Mouse (Mus musculus): ENCODE results near the gene Prss36. TPM values are rescaled to one million over a fixed set of nuclear protein-coding genes. Genes with fewer than 3 reads are reported as not detected.
A peak's percentile ranks its signal among the peaks of the same experiment; 100 is the strongest.

Gene Prss36
- polyA plus RNA-seq, 1 experiment = 10.6 TPM

DNA sequence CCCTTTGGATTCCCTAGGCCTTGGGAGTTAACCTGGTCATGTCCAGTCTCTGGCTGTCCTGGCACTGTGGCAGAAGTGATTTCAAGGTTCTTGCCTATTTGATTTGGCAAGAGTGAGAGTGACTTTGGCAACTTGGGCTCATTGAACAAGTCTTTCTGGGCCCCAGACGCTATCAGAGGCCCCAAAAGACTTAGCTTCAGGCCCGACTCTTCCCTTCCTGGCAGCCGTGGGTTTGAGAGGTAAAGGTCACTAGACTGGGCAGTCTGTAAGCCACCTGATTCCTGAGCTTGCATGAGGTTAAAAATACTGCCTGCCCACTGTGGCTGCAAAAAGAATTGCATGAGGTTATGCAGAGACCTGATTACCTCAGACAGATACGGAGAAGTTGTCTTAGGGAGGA lies 37.9 kb downstream of the Prss36 start:
- H3K27me3 ChIP-seq (ENCODE audit: control insufficient read depth, insufficient read depth, insufficient read length) = no peaks in the 10 kb centered on the region
- no peak for TF ChIP-seq POLR2AphosphoS2 (IDR thresholded peaks at IDR 0.05; ENCODE audit: insufficient read length, low read depth)
- TF ChIP-seq CEBPB (IDR thresholded peaks at IDR 0.05; ENCODE audit: insufficient read depth, poor library complexity, severe bottlenecking) = no peak
- TF ChIP-seq TCF3 (IDR thresholded peaks at IDR 0.05; ENCODE audit: insufficient read length, low read depth) = no peak
- TF ChIP-seq SRF (IDR thresholded peaks at IDR 0.05; ENCODE audit: control insufficient read depth, insufficient read length, low read depth) = no peak
- TF ChIP-seq E2F4 (IDR thresholded peaks at IDR 0.05; ENCODE audit: insufficient read depth) = no peak
- no peak for TF ChIP-seq POLR2A (IDR thresholded peaks at IDR 0.05; ENCODE audit: insufficient read length, low read depth)
- TF ChIP-seq REST (IDR thresholded peaks at IDR 0.05; ENCODE audit: insufficient read depth, insufficient read length) = no peak
- peaks cover 5% of the 10 kb centered on the region for H3K79me2 ChIP-seq (ENCODE audit: control insufficient read depth, insufficient read depth)
- no peak overlapping the region for H3K4me2 ChIP-seq (ENCODE audit: low read depth)
- no peak overlapping the region for H3ac ChIP-seq (ENCODE audit: control insufficient read depth, insufficient read length)
- H3K4me3 ChIP-seq = no peak overlapping the region
- H3K36me3 ChIP-seq (ENCODE audit: control insufficient read depth, insufficient read depth) = peaks cover 11% of the 10 kb centered on the region

DNA sequence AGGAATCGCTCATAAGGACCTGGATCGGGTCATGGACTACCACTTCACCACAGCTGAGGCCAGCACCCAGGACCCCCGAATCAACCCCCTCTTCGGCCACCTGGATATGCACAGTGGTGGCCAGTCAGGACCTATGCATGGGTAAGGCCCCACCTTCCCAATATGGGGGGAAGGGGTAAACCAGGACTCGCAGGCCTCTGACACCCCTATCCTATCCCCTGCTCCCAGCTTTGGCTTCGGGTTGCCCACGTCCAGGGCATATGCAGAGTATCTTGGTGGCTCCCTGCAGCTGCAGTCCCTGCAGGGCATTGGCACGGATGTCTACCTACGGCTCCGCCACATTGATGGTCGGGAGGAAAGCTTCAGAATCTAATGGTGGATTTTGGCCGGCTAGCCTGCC lies 38.6 kb downstream of the Prss36 start:
- H3K4me3 ChIP-seq = no peak overlapping the region
- H3K36me3 ChIP-seq (ENCODE audit: control insufficient read depth, insufficient read depth) = peaks cover 11% of the 10 kb centered on the region

DNA sequence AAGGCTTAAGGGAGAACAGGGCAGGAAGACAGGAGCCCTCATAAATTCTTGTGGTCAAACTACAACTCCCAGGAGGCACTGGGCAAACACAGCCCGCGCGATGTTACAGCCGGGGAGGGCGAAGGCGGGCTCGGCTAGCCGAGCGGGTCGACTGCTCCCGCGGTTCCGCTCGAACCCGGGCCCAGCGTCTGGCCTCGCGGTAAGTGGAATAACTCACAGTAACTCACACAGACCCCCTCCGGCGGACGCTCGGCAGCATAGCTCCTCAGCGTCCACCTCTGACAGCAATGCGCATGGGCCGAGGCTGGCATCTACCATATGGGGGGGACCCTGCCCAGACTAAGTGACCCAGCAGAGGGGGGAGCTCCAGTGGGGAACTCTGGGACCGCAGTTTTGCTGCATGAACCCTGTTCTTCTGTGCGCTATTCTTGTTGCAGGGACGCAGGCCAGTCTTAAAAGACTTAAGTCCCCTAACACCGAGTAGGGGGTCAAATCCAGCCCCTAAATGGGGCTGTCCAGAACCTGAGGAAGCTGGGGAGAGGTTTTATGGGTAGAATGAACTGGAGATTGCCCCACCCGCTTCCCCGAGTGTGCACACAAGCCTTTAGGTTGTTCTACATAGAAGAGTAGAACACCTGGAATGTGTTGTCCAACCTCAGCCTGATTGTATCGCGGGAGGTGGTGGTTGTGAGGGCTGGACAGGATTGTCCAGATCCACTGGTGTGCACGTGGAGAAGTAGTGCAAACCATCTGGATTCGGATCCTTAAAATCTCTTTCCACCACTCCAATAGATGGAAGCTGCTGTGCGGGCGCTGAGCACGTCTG lies 42.3 kb downstream of the Prss36 start, which contains the start of gene Bckdk:
Gene Bckdk, plus strand, starts transcription at position 112 of the 826 bp plus-strand sequence.
- H3K4me3 ChIP-seq = peak within 1 kb of the TSS; percentile 79
- no peaks in the 10 kb centered on the region for H3K27me3 ChIP-seq (ENCODE audit: control insufficient read depth, insufficient read depth, insufficient read length)
- peak within 1 kb of the TSS; percentile 73 for H3ac ChIP-seq (ENCODE audit: control insufficient read depth, insufficient read length)
- no peaks in the 10 kb centered on the region for H3K79me2 ChIP-seq (ENCODE audit: control insufficient read depth, insufficient read depth)
- TF ChIP-seq TCF12 (IDR thresholded peaks at IDR 0.05; ENCODE audit: insufficient read depth, poor library complexity, severe bottlenecking) = no peak
- peak; percentile 52 for TF ChIP-seq E2F4 (IDR thresholded peaks at IDR 0.05; ENCODE audit: insufficient read depth)
- TF ChIP-seq SRF (IDR thresholded peaks at IDR 0.05; ENCODE audit: control insufficient read depth, insufficient read length, low read depth) = no peak
- peak in 1 of 3 experiments; percentile 14 for TF ChIP-seq MYOD1 (IDR thresholded peaks at IDR 0.05; ENCODE audit: control insufficient read depth in 1 of 3, insufficient read length in 2 of 3, low read depth in 2 of 3)
- TF ChIP-seq POLR2AphosphoS2 (IDR thresholded peaks at IDR 0.05; ENCODE audit: insufficient read length, low read depth) = peak; percentile 84
- peak; percentile 85 for TF ChIP-seq POLR2A (IDR thresholded peaks at IDR 0.05; ENCODE audit: insufficient read length, low read depth)
- H3K4me2 ChIP-seq (ENCODE audit: low read depth) = peak within 1 kb of the TSS; percentile 75
- peaks cover 11% of the 10 kb centered on the region for H3K36me3 ChIP-seq (ENCODE audit: control insufficient read depth, insufficient read depth)

More for the DNA sequence above, 38.6 kb downstream of the Prss36 start:
- no peak overlapping the region for H3ac ChIP-seq (ENCODE audit: control insufficient read depth, insufficient read length)
- peaks cover 2% of the 10 kb centered on the region for H3K79me2 ChIP-seq (ENCODE audit: control insufficient read depth, insufficient read depth)
- H3K27me3 ChIP-seq (ENCODE audit: control insufficient read depth, insufficient read depth, insufficient read length) = no peaks in the 10 kb centered on the region
- TF ChIP-seq POLR2A (IDR thresholded peaks at IDR 0.05; ENCODE audit: insufficient read length, low read depth) = no peak
- no peak for TF ChIP-seq E2F4 (IDR thresholded peaks at IDR 0.05; ENCODE audit: insufficient read depth)
- TF ChIP-seq TCF12 (IDR thresholded peaks at IDR 0.05; ENCODE audit: insufficient read depth, poor library complexity, severe bottlenecking) = no peak
- no peak for TF ChIP-seq POLR2AphosphoS2 (IDR thresholded peaks at IDR 0.05; ENCODE audit: insufficient read length, low read depth)
- TF ChIP-seq MYOD1 (IDR thresholded peaks at IDR 0.05; ENCODE audit: control insufficient read depth in 1 of 3, insufficient read length in 2 of 3, low read depth in 2 of 3) = no peak
- no peak for TF ChIP-seq MAX (IDR thresholded peaks at IDR 0.05; ENCODE audit: low read depth)
- TF ChIP-seq CEBPB (IDR thresholded peaks at IDR 0.05; ENCODE audit: insufficient read depth, poor library complexity, severe bottlenecking) = no peak
- no peak for TF ChIP-seq MYOG (IDR thresholded peaks at IDR 0.05; ENCODE audit: control insufficient read depth in 1 of 3, insufficient read depth in 1 of 3, insufficient read length in 2 of 3, low read depth in 2 of 3)
- TF ChIP-seq REST (IDR thresholded peaks at IDR 0.05; ENCODE audit: insufficient read depth, insufficient read length) = no peak
- no peak for TF ChIP-seq TCF3 (IDR thresholded peaks at IDR 0.05; ENCODE audit: insufficient read length, low read depth)
- no peak for TF ChIP-seq SRF (IDR thresholded peaks at IDR 0.05; ENCODE audit: control insufficient read depth, insufficient read length, low read depth)
- TF ChIP-seq USF1 (IDR thresholded peaks at IDR 0.05; ENCODE audit: low read depth) = no peak
- no peak overlapping the region for H3K4me2 ChIP-seq (ENCODE audit: low read depth)

DNA sequence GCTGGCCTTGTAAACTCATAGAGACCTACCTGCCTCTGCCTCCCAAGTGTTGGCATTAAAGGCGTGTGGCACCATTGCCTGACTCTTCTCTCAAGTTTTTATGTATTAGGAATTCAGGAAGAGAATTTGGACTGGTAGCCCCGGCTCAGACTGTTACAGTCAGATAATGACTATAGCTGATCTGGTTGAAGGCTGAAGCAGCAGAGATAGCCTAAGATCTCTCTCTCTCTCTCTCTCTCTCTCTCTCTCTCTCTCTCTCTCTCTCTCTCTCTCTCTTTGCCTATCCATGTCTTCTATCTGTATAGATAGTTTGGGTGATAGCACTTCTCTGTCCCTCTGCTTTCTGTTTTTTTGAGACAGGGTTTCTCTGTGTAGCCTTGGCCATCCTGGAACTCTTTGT lies 44.8 kb downstream of the Prss36 start:
- TF ChIP-seq CEBPB (IDR thresholded peaks at IDR 0.05; ENCODE audit: insufficient read depth, poor library complexity, severe bottlenecking) (no peak), MYOD1 (IDR thresholded peaks at IDR 0.05; ENCODE audit: control insufficient read depth in 1 of 3, insufficient read length in 2 of 3, low read depth in 2 of 3) (no peak), POLR2A (IDR thresholded peaks at IDR 0.05; ENCODE audit: insufficient read length, low read depth) (no peak), TCF12 (IDR thresholded peaks at IDR 0.05; ENCODE audit: insufficient read depth, poor library complexity, severe bottlenecking) (no peak), MAX (IDR thresholded peaks at IDR 0.05; ENCODE audit: low read depth) (no peak), TCF3 (IDR thresholded peaks at IDR 0.05; ENCODE audit: insufficient read length, low read depth) (no peak), MYOG (IDR thresholded peaks at IDR 0.05; ENCODE audit: control insufficient read depth in 1 of 3, insufficient read depth in 1 of 3, insufficient read length in 2 of 3, low read depth in 2 of 3) (no peak), POLR2AphosphoS2 (IDR thresholded peaks at IDR 0.05; ENCODE audit: insufficient read length, low read depth) (no peak)
- Histone ChIP-seq H3K4me2 (ENCODE audit: low read depth) (no peak overlapping the region), H3K4me3 (no peak overlapping the region), H3K79me2 (ENCODE audit: control insufficient read depth, insufficient read depth) (no peaks in the 10 kb centered on the region), H3ac (ENCODE audit: control insufficient read depth, insufficient read length) (no peak overlapping the region), H3K27me3 (ENCODE audit: control insufficient read depth, insufficient read depth, insufficient read length) (no peaks in the 10 kb centered on the region), H3K36me3 (ENCODE audit: control insufficient read depth, insufficient read depth) (peaks cover 3% of the 10 kb centered on the region)

DNA sequence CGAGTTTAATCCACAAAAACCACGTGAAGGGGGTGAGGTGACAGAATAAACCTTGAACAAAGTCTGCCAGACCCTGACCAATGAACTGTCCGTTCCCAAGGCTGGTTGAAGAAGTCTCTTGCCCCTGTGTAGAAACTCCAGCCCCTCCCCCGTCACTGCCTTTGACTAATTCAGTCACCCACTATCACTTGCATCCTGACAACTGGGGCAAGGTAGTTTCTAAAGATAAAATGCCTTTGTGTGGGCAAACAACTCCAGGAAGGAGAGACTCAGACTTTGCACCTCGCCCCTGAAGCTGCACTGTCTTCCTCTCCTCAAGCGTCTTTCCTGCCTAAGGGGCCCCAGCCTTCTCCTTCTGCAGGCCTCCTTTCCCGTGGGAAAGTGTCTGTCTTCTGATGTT lies 46.5 kb downstream of the Prss36 start:
- Histone ChIP-seq H3K4me2 (ENCODE audit: low read depth) (no peak overlapping the region), H3K36me3 (ENCODE audit: control insufficient read depth, insufficient read depth) (no peaks in the 10 kb centered on the region), H3K79me2 (ENCODE audit: control insufficient read depth, insufficient read depth) (no peaks in the 10 kb centered on the region), H3K27me3 (ENCODE audit: control insufficient read depth, insufficient read depth, insufficient read length) (no peaks in the 10 kb centered on the region), H3ac (ENCODE audit: control insufficient read depth, insufficient read length) (no peak overlapping the region), H3K4me3 (no peak overlapping the region)
- TF ChIP-seq MYOG (IDR thresholded peaks at IDR 0.05; ENCODE audit: control insufficient read depth in 1 of 3, insufficient read depth in 1 of 3, insufficient read length in 2 of 3, low read depth in 2 of 3) (no peak), CEBPB (IDR thresholded peaks at IDR 0.05; ENCODE audit: insufficient read depth, poor library complexity, severe bottlenecking) (no peak), TCF12 (IDR thresholded peaks at IDR 0.05; ENCODE audit: insufficient read depth, poor library complexity, severe bottlenecking) (no peak), USF1 (IDR thresholded peaks at IDR 0.05; ENCODE audit: low read depth) (no peak), SRF (IDR thresholded peaks at IDR 0.05; ENCODE audit: control insufficient read depth, insufficient read length, low read depth) (no peak), REST (IDR thresholded peaks at IDR 0.05; ENCODE audit: insufficient read depth, insufficient read length) (no peak), E2F4 (IDR thresholded peaks at IDR 0.05; ENCODE audit: insufficient read depth) (no peak), MAX (IDR thresholded peaks at IDR 0.05; ENCODE audit: low read depth) (no peak), TCF3 (IDR thresholded peaks at IDR 0.05; ENCODE audit: insufficient read length, low read depth) (no peak), MYOD1 (IDR thresholded peaks at IDR 0.05; ENCODE audit: control insufficient read depth in 1 of 3, insufficient read length in 2 of 3, low read depth in 2 of 3) (no peak), POLR2A (IDR thresholded peaks at IDR 0.05; ENCODE audit: insufficient read length, low read depth) (no peak)

All from myocyte (in vitro differentiated cells).